Mouse (Mus musculus) hindbrain, postnatal 0 days (tissue): ENCODE data around the gene Gm37240. TPM values are rescaled to one million over a fixed set of nuclear protein-coding genes. Genes with fewer than 3 reads are reported as not detected.

ENCODE experiments used
- ATAC-seq: fragments of 200-750 bp; cut with Nextera tagmentation; 2 replicates; pipeline ENCODE4 v1.8.0; 2017; ENCODE audit warnings: mild to moderate bottlenecking, moderate TSS enrichment, moderate library complexity
- DNase-seq: peaks from one replicate; pipeline ENCODE4 v3.0.0-alpha.2; 2015; ENCODE audit warnings: low spot score
- H3K27ac ChIP-seq: fragments of 300-500 bp; sonication (generic); 2 replicates; pipeline ENCODE4 v1.5.1; 2014; ENCODE audit warnings: mild to moderate bottlenecking
- H3K27me3 ChIP-seq: fragments of 300-500 bp; sonication (generic); 2 replicates; pipeline ENCODE4 v1.6.1; 2014; ENCODE audit warnings: low read length, mixed read lengths; ENCODE audit not compliant: insufficient read depth
- H3K36me3 ChIP-seq: fragments of 300-500 bp; sonication (generic); 2 replicates; pipeline ENCODE4 v1.6.1; 2014; ENCODE audit warnings: low read length, mixed read lengths; ENCODE audit not compliant: insufficient read depth
- H3K4me1 ChIP-seq: fragments of 300-500 bp; sonication (generic); 2 replicates; pipeline ENCODE4 v1.6.1; 2014; ENCODE audit warnings: antibody characterized with exemption, low read length, mixed read lengths; ENCODE audit not compliant: insufficient read depth
- H3K4me2 ChIP-seq: fragments of 300-500 bp; sonication (generic); 2 replicates; pipeline ENCODE4 v1.6.1; 2014; ENCODE audit warnings: low read depth, mild to moderate bottlenecking, low read length, moderate library complexity, mixed read lengths
- H3K4me3 ChIP-seq: fragments of 300-500 bp; sonication (generic); 2 replicates; pipeline ENCODE4 v1.5.1; 2014; ENCODE audit warnings: low read length
- H3K9ac ChIP-seq: fragments of 300-500 bp; sonication (generic); replicated peaks from 2 replicates; pipeline ENCODE4 v1.6.1; 2014; ENCODE audit warnings: mild to moderate bottlenecking, low read length, moderate library complexity, mixed read lengths
- H3K9me3 ChIP-seq: fragments of 300-500 bp; sonication (generic); 2 replicates; pipeline ENCODE4 v1.6.1; 2016; ENCODE audit warnings: low read length, mixed read lengths
- CTCF ChIP-seq: IDR thresholded peaks from 2 replicates; pipeline ENCODE4 v1.5.1; 2016; ENCODE audit warnings: antibody characterized with exemption, control low read depth, low read depth
- WGBS: fragments of 180-500 bp; shearing (Covaris S2); extraction: QIAGEN DNeasy Blood & Tissue Kit; methylation state at CpG from one replicate; pipeline ENCODE4 v1.1.7; 2014; 5-methylcytosine and 5-hydroxymethylcytosine counted together
- polyA plus RNA-seq: library from polyadenylated mRNA; unstranded; fragments of >200 nt; fragmentation: Nextera tagmentation; extraction: Ambion mirVana; gene quantifications from 2 replicates; pipeline ENCODE4 v1.2.1, GENCODE M21; 2015
- total RNA-seq: library from RNA; depleted of rRNA; stranded (reverse); fragments of >200 nt; gene quantifications from 2 replicates; pipeline ENCODE4 v1.2.3, GENCODE M21; 2014

The Gm37240 gene
- total and polyA plus RNA-seq, 2 experiments from 2014 or later, result 1.5 TPM; not detected in 1

DNA sequence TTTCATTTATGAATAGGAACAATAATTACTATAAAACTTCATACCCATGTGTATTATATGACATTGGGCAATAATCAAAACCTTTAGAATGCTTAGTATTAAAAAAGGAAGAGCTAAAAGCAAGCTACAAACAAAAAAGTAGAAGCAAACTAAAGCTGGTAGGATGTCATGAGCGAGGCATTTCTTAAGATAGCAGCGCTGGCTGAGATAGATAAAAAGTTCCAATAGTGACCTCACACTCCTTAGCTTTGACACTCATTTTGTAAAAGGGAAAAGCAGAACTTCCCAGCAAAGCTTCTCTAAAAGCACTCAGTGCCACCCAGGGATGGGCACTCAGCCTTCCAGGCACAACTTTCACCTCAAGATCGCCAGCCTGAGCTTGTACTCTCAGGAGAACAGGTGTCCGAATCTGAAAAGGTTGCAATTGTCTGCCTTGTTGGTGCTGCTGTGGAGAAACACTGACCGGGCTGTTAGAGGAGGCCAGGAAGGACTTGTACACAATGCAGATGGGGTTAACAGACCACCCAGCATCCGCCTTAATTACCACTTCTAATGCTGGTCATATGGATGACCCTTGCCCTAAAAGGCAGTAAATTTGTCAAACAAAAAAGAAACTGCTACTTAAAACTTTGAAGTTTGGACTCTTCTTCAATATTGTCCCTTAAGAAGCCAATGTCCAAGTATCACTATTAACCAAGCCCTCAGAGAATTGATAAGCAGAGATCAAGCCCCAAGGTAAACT is 1374.4 kb downstream of the Gm37240 start:
- TF ChIP-seq CTCF, result no peak
- Histone ChIP-seq H3K36me3 (no peaks in the 10 kb centered on the region), H3K4me1 (no peaks in the 10 kb centered on the region), H3K27ac (no peak overlapping the region), H3K4me3 (no peak overlapping the region), H3K9ac (no peak overlapping the region), H3K9me3 (no peaks in the 10 kb centered on the region), H3K27me3 (no peaks in the 10 kb centered on the region), H3K4me2 (no peak overlapping the region)
- 80% methylated on average over 6 of the region's 6 CpGs for WGBS
- DNase-seq (no peak), ATAC-seq (no peak)

DNA sequence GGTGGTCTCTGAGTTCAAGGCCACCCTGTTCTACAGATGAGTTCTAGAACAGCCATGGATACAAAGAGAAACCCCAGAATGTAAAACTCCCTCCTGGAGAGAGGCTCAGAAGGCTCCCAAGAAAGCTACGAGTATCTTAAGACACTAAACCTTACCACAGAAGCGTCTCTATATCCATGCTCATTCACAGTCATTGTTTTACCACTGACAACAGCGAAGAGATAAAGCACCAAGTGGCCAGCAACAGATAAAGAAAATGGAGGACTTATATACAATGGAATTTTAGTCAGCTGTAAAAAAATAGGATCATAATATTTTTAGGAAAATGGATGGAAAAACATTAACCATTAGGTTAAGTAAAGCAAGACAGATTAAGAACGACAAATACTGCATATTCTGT is 1382.1 kb downstream of the Gm37240 start:
- H3K36me3 ChIP-seq, result no peaks in the 10 kb centered on the region
- H3K4me1 ChIP-seq, result no peaks in the 10 kb centered on the region
- H3K27ac ChIP-seq, result no peak overlapping the region
- H3K4me3 ChIP-seq, result no peak overlapping the region
- H3K9ac ChIP-seq, result no peak overlapping the region
- H3K4me2 ChIP-seq, result no peak overlapping the region
- TF ChIP-seq CTCF, result no peak
- no peak for DNase-seq
- 88% methylated on average over 4 of the region's 4 CpGs for WGBS
- no peaks in the 10 kb centered on the region for H3K27me3 ChIP-seq
- H3K9me3 ChIP-seq, result no peaks in the 10 kb centered on the region
- ATAC-seq, result no peak

DNA sequence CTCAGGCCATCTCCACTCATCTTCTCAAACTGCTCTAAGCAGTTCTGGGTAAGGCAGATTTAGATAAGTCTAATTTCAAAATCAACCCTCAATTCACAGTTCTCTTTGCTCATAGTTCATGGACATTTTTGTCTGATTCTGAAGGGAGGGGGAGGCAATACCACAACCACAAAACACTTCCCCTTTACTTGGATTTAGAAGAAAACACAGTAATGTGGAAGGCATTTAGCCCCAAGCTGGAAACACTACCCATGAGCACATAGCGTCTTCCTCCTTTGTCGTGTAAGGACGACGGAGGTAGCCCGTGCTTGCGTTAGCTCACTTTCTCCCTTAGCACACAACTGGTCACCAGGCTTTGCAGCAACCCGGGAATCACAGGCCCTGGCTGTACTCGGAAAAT is 1383.0 kb downstream of the Gm37240 start:
- no peak for TF ChIP-seq CTCF
- Histone ChIP-seq H3K4me2 (no peak overlapping the region), H3K4me1 (no peaks in the 10 kb centered on the region), H3K4me3 (no peak overlapping the region), H3K9me3 (no peaks in the 10 kb centered on the region), H3K9ac (no peak overlapping the region), H3K36me3 (no peaks in the 10 kb centered on the region), H3K27me3 (no peaks in the 10 kb centered on the region), H3K27ac (no peak overlapping the region)
- WGBS, result 88% methylated on average over 8 of the region's 8 CpGs
- no peak for DNase-seq
- ATAC-seq, result no peak

DNA sequence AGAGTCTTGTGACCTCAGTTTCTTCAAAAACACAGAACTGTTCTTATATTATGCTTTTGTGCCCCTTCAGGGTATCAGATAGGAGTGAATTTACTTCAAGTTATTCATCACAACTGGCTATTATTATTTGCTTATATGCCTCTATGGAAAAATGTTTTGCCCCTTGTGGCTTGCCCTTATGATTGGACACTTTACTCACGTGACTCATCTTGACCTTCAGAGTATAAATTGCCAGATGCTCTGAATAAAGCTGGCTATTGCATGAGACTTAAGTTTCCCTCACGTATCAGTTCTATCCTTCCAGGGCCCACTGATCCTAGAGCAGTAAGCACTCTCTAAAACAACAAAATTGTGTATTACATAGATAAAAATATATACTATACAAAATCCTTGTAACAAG is 1385.2 kb downstream of the Gm37240 start:
- DNase-seq (no peak), ATAC-seq (no peak)
- no peaks in the 10 kb centered on the region for H3K9me3 ChIP-seq
- no peaks in the 10 kb centered on the region for H3K27me3 ChIP-seq
- TF ChIP-seq CTCF, result no peak
- H3K4me2 ChIP-seq, result no peak overlapping the region
- no peak overlapping the region for H3K27ac ChIP-seq
- H3K36me3 ChIP-seq, result no peaks in the 10 kb centered on the region
- H3K9ac ChIP-seq, result no peak overlapping the region
- 86% methylated on average over 2 of the region's 2 CpGs for WGBS
- no peaks in the 10 kb centered on the region for H3K4me1 ChIP-seq
- H3K4me3 ChIP-seq, result no peak overlapping the region

DNA sequence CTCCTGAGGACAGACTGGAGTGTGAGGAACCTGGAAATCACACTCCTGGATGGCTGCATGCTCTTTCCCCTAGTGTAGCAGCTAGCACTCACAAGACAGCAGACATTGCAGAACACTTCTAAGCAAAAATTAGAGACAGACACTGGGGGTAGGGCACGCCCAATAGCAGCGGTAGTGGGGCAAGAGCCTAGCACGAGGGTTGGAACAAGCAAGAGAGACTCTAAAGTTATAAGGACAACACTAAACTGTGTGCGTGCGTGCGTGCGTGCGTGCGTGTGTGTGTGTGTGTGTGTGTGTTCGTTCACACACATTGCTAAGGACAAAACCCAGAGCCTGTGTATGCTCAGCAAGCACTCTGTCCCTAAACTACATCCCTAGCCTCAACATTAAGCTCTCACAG is 1386.8 kb downstream of the Gm37240 start:
- no peaks in the 10 kb centered on the region for H3K27me3 ChIP-seq
- WGBS, result 82% methylated on average over 10 of the region's 10 CpGs
- ATAC-seq (no peak), DNase-seq (no peak)
- no peaks in the 10 kb centered on the region for H3K36me3 ChIP-seq
- H3K4me3 ChIP-seq, result no peak overlapping the region
- H3K9me3 ChIP-seq, result no peaks in the 10 kb centered on the region
- no peak overlapping the region for H3K4me2 ChIP-seq
- H3K9ac ChIP-seq, result no peak overlapping the region
- H3K4me1 ChIP-seq, result no peaks in the 10 kb centered on the region
- TF ChIP-seq CTCF, result no peak
- H3K27ac ChIP-seq, result no peak overlapping the region

DNA sequence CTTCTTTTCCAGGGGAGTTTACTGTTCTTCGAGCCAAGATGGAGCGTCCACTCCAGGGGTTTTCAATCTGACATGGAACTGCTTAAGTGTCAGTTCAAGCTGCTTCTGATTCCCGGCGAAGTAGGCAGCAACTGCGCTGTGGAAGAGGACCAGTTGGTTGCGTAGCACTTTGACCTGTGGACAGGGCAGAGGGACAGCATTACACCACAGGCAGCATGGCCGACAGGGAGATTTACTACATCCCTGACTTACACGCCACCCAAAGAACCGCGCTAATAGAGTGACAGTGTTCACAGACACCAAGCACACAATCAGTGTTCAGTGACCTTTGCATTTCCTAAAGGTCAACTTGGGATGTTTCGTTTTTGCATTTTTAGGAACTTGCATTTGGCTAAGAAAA is 1389.6 kb downstream of the Gm37240 start:
- Histone ChIP-seq H3K9me3 (no peaks in the 10 kb centered on the region), H3K4me2 (no peak overlapping the region), H3K4me3 (no peak overlapping the region), H3K9ac (no peak overlapping the region), H3K27ac (no peak overlapping the region), H3K27me3 (no peaks in the 10 kb centered on the region), H3K4me1 (no peaks in the 10 kb centered on the region), H3K36me3 (no peaks in the 10 kb centered on the region)
- no peak for ATAC-seq
- WGBS, result 78% methylated on average over 11 of the region's 11 CpGs
- DNase-seq, result no peak
- no peak for TF ChIP-seq CTCF

DNA sequence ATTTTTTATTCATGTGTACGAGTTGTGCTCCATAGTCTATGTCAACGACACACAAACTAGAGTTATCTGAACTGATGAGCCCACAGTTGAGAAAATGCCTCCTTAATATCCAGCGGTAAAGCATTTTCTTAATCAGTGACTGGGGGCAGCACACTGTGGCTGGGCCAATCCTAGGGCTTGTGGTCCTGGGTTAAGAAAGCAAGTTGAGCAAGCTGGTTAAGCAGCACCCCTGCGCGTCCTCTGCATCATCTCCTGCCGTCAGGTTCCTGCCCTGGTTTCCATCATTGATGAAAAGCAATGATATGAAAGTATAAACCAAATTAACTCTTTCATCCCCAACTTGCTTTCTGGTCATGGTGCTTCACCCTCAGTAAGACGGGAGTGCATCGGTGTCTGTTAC is 1394.7 kb downstream of the Gm37240 start:
- Histone ChIP-seq H3K27ac (no peak overlapping the region), H3K9ac (no peak overlapping the region), H3K4me2 (no peak overlapping the region), H3K4me3 (no peak overlapping the region), H3K36me3 (no peaks in the 10 kb centered on the region), H3K9me3 (no peaks in the 10 kb centered on the region), H3K4me1 (no peaks in the 10 kb centered on the region), H3K27me3 (no peaks in the 10 kb centered on the region)
- DNase-seq (no peak), ATAC-seq (no peak)
- no peak for TF ChIP-seq CTCF
- WGBS, result 95% methylated on average over 8 of the region's 8 CpGs
